Mouse (Mus musculus) monocyte, adult 5-6 weeks (primary cell): ENCODE measurements around the gene Gm17577. TPM values are rescaled to one million over a fixed set of nuclear protein-coding genes. Genes with fewer than 3 reads are reported as not detected.
"Not testable (repeated sequence)": the region's sequence is repeated elsewhere in the genome, so short reads cannot be mapped to it uniquely, and the experiment has no call there.

Experiments used
- ATAC-seq: fragments of 153-309, 156-312 bp; replicated peaks from 2 replicates; pipeline ENCODE4 v1.8.0; 2017; ENCODE audit warnings: mild to moderate bottlenecking; ENCODE audit not compliant: low TSS enrichment, insufficient number of reproducible peaks, severe bottlenecking, poor library complexity, low FRiP score
- total RNA-seq: library from RNA; stranded (forward); fragments of 200-1000, 200-491, 200-594 nt; gene quantifications from 3 replicates; pipeline ENCODE4 v1.2.3, GENCODE M21; 2017

Gm17577 gene
- not detected in 3 replicates for total RNA-seq

DNA sequence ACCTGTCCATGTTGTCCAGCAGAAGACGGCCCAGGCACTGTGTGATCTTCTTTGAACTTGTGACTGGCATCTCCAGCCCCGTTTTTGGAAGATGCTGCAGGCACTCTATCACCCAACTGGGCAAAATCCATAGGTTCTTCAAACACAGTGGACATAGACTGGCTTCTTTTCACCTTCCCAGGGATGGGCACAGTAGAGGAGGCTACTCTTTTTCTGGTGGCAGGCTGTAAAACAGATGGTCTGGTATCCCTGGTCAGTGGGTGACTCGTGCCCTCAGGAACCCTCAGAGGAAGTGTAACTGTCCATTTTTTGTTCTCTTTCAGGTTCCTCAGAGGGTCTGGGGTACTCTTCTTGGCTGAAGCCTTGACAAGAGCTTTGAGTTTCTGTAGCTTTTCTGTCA lies at the start of gene Gm17577:
Gm17577 (minus strand) TSS at position 101 of the 400 bp plus-strand sequence.
- ATAC-seq = not testable (repeated sequence)

DNA sequence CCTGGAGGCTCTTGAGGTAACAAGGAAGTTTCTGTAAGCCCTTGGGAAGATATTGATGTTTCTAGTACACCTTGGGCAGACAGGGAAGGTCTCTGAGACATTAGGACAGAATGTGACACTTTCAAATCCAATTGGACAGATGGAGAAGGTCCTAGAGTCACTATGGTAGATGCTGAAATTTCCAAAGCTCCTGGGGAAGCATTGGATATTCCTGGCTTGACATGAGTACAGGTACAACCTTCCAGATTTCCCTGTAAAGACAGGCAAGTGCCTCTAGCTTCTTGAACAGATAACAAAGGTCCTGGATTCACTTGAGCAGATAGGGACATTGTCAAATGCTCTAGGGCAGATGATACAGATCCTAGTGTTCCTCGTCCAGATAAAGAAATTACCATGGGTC lies 24.3 kb downstream of the Gm17577 start, which contains the start of gene Srsx:
Srsx (minus strand) TSS at position 101 of the 400 bp plus-strand sequence.
- not testable (repeated sequence) for ATAC-seq

Other genes with a start within 250 kb of the Gm17577 start
- gene Gm17521, start 217.2 kb downstream of the Gm17577 start, total RNA-seq = not detected in 3 replicates
- gene Cldn34c1, start 143.4 kb downstream of the Gm17577 start, total RNA-seq = 1.4 TPM in 1 of 3 replicates, not detected in the others
- not detected in 3 replicates for gene Srsx, start 24.4 kb downstream of the Gm17577 start, total RNA-seq